Mouse (Mus musculus): Measurements from ENCODE around the gene Entpd1. TPM values are rescaled to one million over a fixed set of nuclear protein-coding genes. Genes with fewer than 3 reads are reported as not detected.

The Entpd1 gene
- 14.9 and 19.8 TPM in 2 replicates for polyA plus RNA-seq (2021; fragmentation: Nextera tagmentation)
- long read RNA-seq, experiment 1, full-length matches to known transcripts, result 25 of 39 reads
- long read RNA-seq, experiment 1, partial matches to known transcripts, result 2 of 39 reads
- long read RNA-seq, experiment 1, other reads (novel, unspliced or antisense), result 12 of 39 reads
- long read RNA-seq, experiment 2, full-length matches to known transcripts, result 6 of 10 reads
- long read RNA-seq, experiment 2, partial matches to known transcripts, result 0 of 10 reads
- long read RNA-seq, experiment 2, other reads (novel, unspliced or antisense), result 4 of 10 reads

DNA sequence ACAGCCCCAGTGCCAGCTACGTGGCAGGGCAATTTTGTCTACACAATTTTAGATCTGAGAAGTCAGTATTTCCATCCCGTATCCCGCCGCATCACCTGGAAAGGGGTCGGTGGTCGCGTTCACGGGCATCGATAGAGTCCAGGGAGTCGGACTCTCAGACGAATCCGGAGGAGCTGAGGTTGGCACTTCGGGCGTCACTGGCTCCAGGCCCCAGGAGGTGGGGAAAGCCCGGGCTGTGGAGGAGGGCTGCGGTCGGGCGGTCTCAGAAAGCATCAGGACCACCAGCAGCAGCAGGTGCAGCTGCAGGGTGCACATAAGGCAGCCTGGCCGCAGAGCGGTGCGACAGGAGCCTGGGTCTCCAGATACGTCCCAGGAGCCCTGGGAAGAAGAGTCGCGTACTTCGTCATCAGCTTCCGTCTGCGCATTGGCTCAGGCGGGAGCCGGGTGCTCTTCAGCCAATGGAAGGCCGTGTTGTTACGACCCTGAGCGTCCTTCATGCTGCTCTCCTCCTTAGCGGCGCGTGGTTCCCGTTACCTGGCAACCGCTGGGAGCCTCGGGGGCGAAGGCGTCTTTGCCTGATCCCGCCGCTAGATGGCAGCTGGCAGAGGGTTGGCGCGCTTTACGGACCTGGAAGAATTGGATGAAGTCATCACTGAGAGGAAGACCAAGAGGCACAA is at the start of gene Entpd1, which contains the start of gene Tctn3:
TSS of gene Entpd1 (plus strand) at position 537 of the 677 bp plus-strand sequence.
TSS of gene Tctn3 (minus strand) at position 404 of the 677 bp plus-strand sequence.

DNA sequence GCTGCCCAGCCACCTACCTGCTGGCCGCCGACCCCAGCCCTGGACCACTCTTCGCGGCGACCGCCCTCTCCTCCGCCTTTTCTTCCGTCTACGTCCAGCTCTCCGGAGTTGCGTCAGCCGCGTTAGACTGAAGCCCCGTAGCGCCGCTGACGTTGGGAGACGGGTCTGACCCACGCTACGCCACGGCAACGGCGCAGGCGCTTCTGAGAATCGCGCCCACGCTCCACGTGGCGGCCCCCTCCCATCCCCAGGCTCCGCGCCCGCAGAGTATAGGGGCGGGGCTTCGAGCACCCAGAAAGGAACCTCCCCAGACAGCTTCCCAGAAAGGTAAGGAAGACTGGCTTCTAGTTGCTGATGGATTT is 23.9 kb upstream of the Entpd1 start, which contains the start of gene Aldh18a1:
TSS of gene Aldh18a1 (minus strand) at position 171 of the 362 bp plus-strand sequence.

DNA sequence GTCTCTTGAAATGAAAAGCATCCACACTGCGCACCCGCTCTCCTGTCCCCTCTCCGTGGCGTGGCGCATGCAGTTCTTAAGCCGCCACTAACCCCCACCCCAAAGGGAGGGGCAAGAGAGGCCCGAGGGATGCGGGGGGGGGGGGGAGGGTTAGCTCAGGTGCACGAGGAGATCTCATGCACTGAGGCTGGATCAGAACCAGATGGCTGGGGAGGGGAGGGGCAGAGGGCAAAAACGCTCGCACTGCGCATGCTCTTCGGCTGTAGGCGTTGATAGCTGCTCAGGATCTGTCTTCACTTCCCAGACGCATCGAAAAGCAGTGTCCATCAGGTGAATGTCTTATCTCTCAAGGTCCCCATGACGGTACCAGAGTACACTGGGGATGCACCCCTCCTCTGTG is 136.4 kb downstream of the Entpd1 start, which contains the start of gene Cc2d2b:
TSS of gene Cc2d2b (plus strand) at position 195 of the 400 bp plus-strand sequence.

Other genes with a start within 250 kb of the Entpd1 start
- 52.6 and 62.7 TPM in 2 replicates for gene Sorbs1, start 98.6 kb upstream of the Entpd1 start, polyA plus RNA-seq (2021; fragmentation: Nextera tagmentation)
- gene Aldh18a1, start 23.9 kb upstream of the Entpd1 start, polyA plus RNA-seq (2021; fragmentation: Nextera tagmentation), result 8.4 and 9.9 TPM in 2 replicates
- 7.3 and 9.4 TPM in 2 replicates for gene Tctn3, start 133 bp upstream of the Entpd1 start, polyA plus RNA-seq (2021; fragmentation: Nextera tagmentation)
- gene Cc2d2b, start 136.4 kb downstream of the Entpd1 start, polyA plus RNA-seq (2021; fragmentation: Nextera tagmentation), result not detected in 2 replicates
- gene Ccnj, start 218.9 kb downstream of the Entpd1 start, polyA plus RNA-seq (2021; fragmentation: Nextera tagmentation), result 2.8 and 3.4 TPM in 2 replicates